Mouse (Mus musculus): Measurements from ENCODE around the gene Pfas.

DNA sequence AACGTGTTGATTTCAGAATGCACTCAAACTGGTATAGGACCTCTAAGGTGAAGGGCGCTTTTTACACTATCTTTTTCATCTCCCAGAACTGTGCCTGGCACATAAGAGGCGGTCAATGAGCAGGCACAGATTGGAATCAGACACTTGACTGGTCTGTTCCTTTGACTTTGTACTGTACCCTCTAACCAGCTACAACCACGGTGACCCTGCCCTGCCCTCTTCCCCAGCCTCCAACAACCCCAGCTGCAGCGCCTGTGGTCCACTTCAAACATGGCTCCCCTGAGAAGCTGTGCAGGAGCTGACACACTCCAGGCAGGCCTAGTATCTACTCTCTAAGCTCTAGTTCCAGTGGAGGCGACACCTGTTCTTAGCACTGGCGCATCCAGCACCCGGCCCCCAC lies 65.5 kb downstream of the Pfas start:
- no peak for TF ChIP-seq CTCF (IDR thresholded peaks at IDR 0.05; ENCODE audit: control insufficient read depth, insufficient read depth, insufficient replicate concordance, low read depth, low read length)
- no peak for TF ChIP-seq POLR2A (IDR thresholded peaks at IDR 0.05; ENCODE audit: control insufficient read depth, low read depth, low read length)

All from testis, adult 2 months (tissue).